Mouse (Mus musculus): ENCODE measurements around the gene Prmt3. TPM values are rescaled to one million over a fixed set of nuclear protein-coding genes. Genes with fewer than 3 reads are reported as not detected.
A peak's percentile ranks its signal among the peaks of the same experiment; 100 is the strongest.

The Prmt3 gene
- polyA plus RNA-seq, 1 experiment from 2014 or later = 62.8 TPM

- Histone ChIP-seq H3K27ac (ENCODE audit: low read length) (no peak overlapping the region), H3K4me3 (ENCODE audit: low read length) (no peak overlapping the region), H3K9ac (replicated peaks; ENCODE audit: low read length) (no peak overlapping the region), H3K36me3 (ENCODE audit: insufficient read depth, low read length) (no peaks in the 10 kb centered on the region), H3K4me2 (replicated peaks; ENCODE audit: low read depth, low read length) (no peak overlapping the region), H3K4me1 (ENCODE audit: insufficient read depth, low read length) (no peaks in the 10 kb centered on the region), H3K9me3 (ENCODE audit: low read length) (peaks cover 6% of the 10 kb centered on the region), H3K27me3 (ENCODE audit: insufficient read depth, low read length) (0 out of 2 replicates have a peak, but pooled peaks cover under 1% of the 10 kb centered on the region)
- 80% methylated on average over 13 of the region's 13 CpGs for WGBS
- ATAC-seq (ENCODE audit: low FRiP score, low TSS enrichment) = no peak
Observed at GRCm38 (mm10) chr7:49762605-49763004, 15.5 kb upstream of the Prmt3 start.

- Histone ChIP-seq H3K9me3 (ENCODE audit: low read length) (peaks cover 6% of the 10 kb centered on the region), H3K4me2 (replicated peaks; ENCODE audit: low read depth, low read length) (no peak overlapping the region), H3K4me1 (ENCODE audit: insufficient read depth, low read length) (no peaks in the 10 kb centered on the region), H3K9ac (replicated peaks; ENCODE audit: low read length) (no peak overlapping the region), H3K4me3 (ENCODE audit: low read length) (no peak overlapping the region), H3K27ac (ENCODE audit: low read length) (no peak overlapping the region), H3K27me3 (ENCODE audit: insufficient read depth, low read length) (no peaks in the 10 kb centered on the region), H3K36me3 (ENCODE audit: insufficient read depth, low read length) (no peaks in the 10 kb centered on the region)
- 59% methylated on average over 10 of the region's 10 CpGs for WGBS
- no peak for ATAC-seq (ENCODE audit: low FRiP score, low TSS enrichment)
Observed at GRCm38 (mm10) chr7:49764011-49764716, 14.0 kb upstream of the Prmt3 start.

- no peaks in the 10 kb centered on the region for H3K36me3 ChIP-seq (ENCODE audit: insufficient read depth, low read length)
- 87% methylated on average over 7 of the region's 7 CpGs for WGBS
- no peak overlapping the region for H3K4me3 ChIP-seq (ENCODE audit: low read length)
- H3K4me1 ChIP-seq (ENCODE audit: insufficient read depth, low read length) = no peaks in the 10 kb centered on the region
- no peak overlapping the region for H3K4me2 ChIP-seq (replicated peaks; ENCODE audit: low read depth, low read length)
- no peaks in the 10 kb centered on the region for H3K9me3 ChIP-seq (ENCODE audit: low read length)
- ATAC-seq (ENCODE audit: low FRiP score, low TSS enrichment) = no peak
- H3K27me3 ChIP-seq (ENCODE audit: insufficient read depth, low read length) = no peaks in the 10 kb centered on the region
- H3K27ac ChIP-seq (ENCODE audit: low read length) = no peak overlapping the region
- no peak overlapping the region for H3K9ac ChIP-seq (replicated peaks; ENCODE audit: low read length)
Observed at GRCm38 (mm10) chr7:49766166-49766565, 12.0 kb upstream of the Prmt3 start.

- Histone ChIP-seq H3K4me2 (replicated peaks; ENCODE audit: low read depth, low read length) (no peak overlapping the region), H3K4me1 (ENCODE audit: insufficient read depth, low read length) (no peaks in the 10 kb centered on the region), H3K36me3 (ENCODE audit: insufficient read depth, low read length) (no peaks in the 10 kb centered on the region), H3K4me3 (ENCODE audit: low read length) (no peak overlapping the region), H3K27me3 (ENCODE audit: insufficient read depth, low read length) (no peaks in the 10 kb centered on the region), H3K9me3 (ENCODE audit: low read length) (no peaks in the 10 kb centered on the region), H3K9ac (replicated peaks; ENCODE audit: low read length) (no peak overlapping the region), H3K27ac (ENCODE audit: low read length) (no peak overlapping the region)
- WGBS = 70% methylated on average over 9 of the region's 9 CpGs
- ATAC-seq (ENCODE audit: low FRiP score, low TSS enrichment) = no peak
Observed at GRCm38 (mm10) chr7:49768509-49768908, 9.6 kb upstream of the Prmt3 start.

- Histone ChIP-seq H3K4me1 (ENCODE audit: insufficient read depth, low read length) (peaks cover 7% of the 10 kb centered on the region), H3K9me3 (ENCODE audit: low read length) (no peaks in the 10 kb centered on the region), H3K4me3 (ENCODE audit: low read length) (no peak overlapping the region), H3K27ac (ENCODE audit: low read length) (no peak overlapping the region), H3K27me3 (ENCODE audit: insufficient read depth, low read length) (no peaks in the 10 kb centered on the region), H3K36me3 (ENCODE audit: insufficient read depth, low read length) (no peaks in the 10 kb centered on the region), H3K9ac (replicated peaks; ENCODE audit: low read length) (no peak overlapping the region), H3K4me2 (replicated peaks; ENCODE audit: low read depth, low read length) (no peak overlapping the region)
- WGBS = 87% methylated on average over 2 of the region's 2 CpGs
- ATAC-seq (ENCODE audit: low FRiP score, low TSS enrichment) = no peak
Observed at GRCm38 (mm10) chr7:49774396-49774795, 3.8 kb upstream of the Prmt3 start.

- Histone ChIP-seq H3K27me3 (ENCODE audit: insufficient read depth, low read length) (no peaks in the 10 kb centered on the region), H3K9ac (replicated peaks; ENCODE audit: low read length) (no peak overlapping the region), H3K4me3 (ENCODE audit: low read length) (no peak overlapping the region), H3K36me3 (ENCODE audit: insufficient read depth, low read length) (peaks cover 16% of the 10 kb centered on the region), H3K4me1 (ENCODE audit: insufficient read depth, low read length) (peaks cover 10% of the 10 kb centered on the region), H3K27ac (ENCODE audit: low read length) (no peak overlapping the region), H3K9me3 (ENCODE audit: low read length) (no peaks in the 10 kb centered on the region), H3K4me2 (replicated peaks; ENCODE audit: low read depth, low read length) (no peak overlapping the region)
- WGBS = 48% methylated on average over 3 of the region's 3 CpGs
- ATAC-seq (ENCODE audit: low FRiP score, low TSS enrichment) = peak; percentile 20
Observed at GRCm38 (mm10) chr7:49777585-49777984, 561 bp upstream of the Prmt3 start.

GRCm38 (mm10) chr7:49778904-49779615 lies 914 bp downstream of the Prmt3 start:
- ATAC-seq (ENCODE audit: low FRiP score, low TSS enrichment) = no peak
- Histone ChIP-seq H3K4me1 (ENCODE audit: insufficient read depth, low read length) (peaks cover 10% of the 10 kb centered on the region), H3K27me3 (ENCODE audit: insufficient read depth, low read length) (no peaks in the 10 kb centered on the region), H3K4me3 (ENCODE audit: low read length) (peak overlapping the region; percentile 75), H3K4me2 (replicated peaks; ENCODE audit: low read depth, low read length) (peak overlapping the region; percentile 85), H3K27ac (ENCODE audit: low read length) (no peak overlapping the region), H3K9ac (replicated peaks; ENCODE audit: low read length) (peak overlapping the region; percentile 85), H3K36me3 (ENCODE audit: insufficient read depth, low read length) (peaks cover 24% of the 10 kb centered on the region), H3K9me3 (ENCODE audit: low read length) (no peaks in the 10 kb centered on the region)
- 71% methylated on average over 12 of the region's 12 CpGs for WGBS

GRCm38 (mm10) chr7:49783017-49783416 lies 4.9 kb downstream of the Prmt3 start:
- Histone ChIP-seq H3K9ac (replicated peaks; ENCODE audit: low read length) (no peak overlapping the region), H3K4me2 (replicated peaks; ENCODE audit: low read depth, low read length) (no peak overlapping the region), H3K4me1 (ENCODE audit: insufficient read depth, low read length) (peaks cover 10% of the 10 kb centered on the region), H3K9me3 (ENCODE audit: low read length) (no peaks in the 10 kb centered on the region), H3K4me3 (ENCODE audit: low read length) (no peak overlapping the region), H3K27ac (ENCODE audit: low read length) (no peak overlapping the region), H3K27me3 (ENCODE audit: insufficient read depth, low read length) (no peaks in the 10 kb centered on the region), H3K36me3 (ENCODE audit: insufficient read depth, low read length) (peaks cover 39% of the 10 kb centered on the region)
- no peak for ATAC-seq (ENCODE audit: low FRiP score, low TSS enrichment)
- WGBS = 98% methylated on average over 2 of the region's 2 CpGs

GRCm38 (mm10) chr7:49785141-49785540 lies 7.0 kb downstream of the Prmt3 start:
- WGBS = 91% methylated on average over 7 of the region's 7 CpGs
- H3K9ac ChIP-seq (replicated peaks; ENCODE audit: low read length) = no peak overlapping the region
- no peak for ATAC-seq (ENCODE audit: low FRiP score, low TSS enrichment)
- no peaks in the 10 kb centered on the region for H3K9me3 ChIP-seq (ENCODE audit: low read length)
- no peaks in the 10 kb centered on the region for H3K27me3 ChIP-seq (ENCODE audit: insufficient read depth, low read length)
- no peaks in the 10 kb centered on the region for H3K4me1 ChIP-seq (ENCODE audit: insufficient read depth, low read length)
- H3K36me3 ChIP-seq (ENCODE audit: insufficient read depth, low read length) = peaks cover 48% of the 10 kb centered on the region
- no peak overlapping the region for H3K27ac ChIP-seq (ENCODE audit: low read length)
- H3K4me2 ChIP-seq (replicated peaks; ENCODE audit: low read depth, low read length) = no peak overlapping the region
- no peak overlapping the region for H3K4me3 ChIP-seq (ENCODE audit: low read length)

Data from kidney, embryonic 16.5 days (tissue).